Mouse (Mus musculus) forebrain, embryonic 16.5 days (tissue): ENCODE data around the gene Lifr. TPM values are rescaled to one million over a fixed set of nuclear protein-coding genes. Genes with fewer than 3 reads are reported as not detected.

Source experiments
- ATAC-seq: fragments of 200-750 bp; cut with Nextera tagmentation; 2 replicates; pipeline ENCODE4 v1.8.0; 2017; ENCODE audit warnings: mild to moderate bottlenecking, moderate library complexity
- H3K27ac ChIP-seq: fragments of 300-500 bp; sonication (generic); 2 replicates; pipeline ENCODE4 v1.5.1; 2014; ENCODE audit warnings: low read length, control low read depth
- H3K27me3 ChIP-seq: fragments of 300-500 bp; sonication (generic); replicated peaks from 2 replicates; pipeline ENCODE4 v1.6.1; 2014; ENCODE audit warnings: low read length; ENCODE audit not compliant: control insufficient read depth, insufficient read depth
- H3K36me3 ChIP-seq: fragments of 300-500 bp; sonication (generic); 2 replicates; pipeline ENCODE4 v1.6.1; 2014; ENCODE audit not compliant: control insufficient read depth, insufficient read depth
- H3K4me1 ChIP-seq: fragments of 300-500 bp; sonication (generic); replicated peaks from 2 replicates; pipeline ENCODE4 v1.6.1; 2014; ENCODE audit warnings: low read length; ENCODE audit not compliant: control insufficient read depth, insufficient read depth
- H3K4me2 ChIP-seq: fragments of 300-500 bp; sonication (generic); 2 replicates; pipeline ENCODE4 v1.6.1; 2014; ENCODE audit warnings: mild to moderate bottlenecking, low read length, control low read depth
- H3K4me3 ChIP-seq: fragments of 300-500 bp; sonication (generic); replicated peaks from 2 replicates; pipeline ENCODE4 v1.5.1; 2014; ENCODE audit warnings: mild to moderate bottlenecking, low read length, control low read depth
- H3K9ac ChIP-seq: fragments of 300-500 bp; sonication (generic); replicated peaks from 2 replicates; pipeline ENCODE4 v1.6.1; 2014; ENCODE audit warnings: low read depth, low read length, control low read depth
- H3K9me3 ChIP-seq: fragments of 300-500 bp; sonication (generic); 2 replicates; pipeline ENCODE4 v1.6.1; 2016; ENCODE audit warnings: low read length; ENCODE audit not compliant: control insufficient read depth
- WGBS: fragments of 180-500 bp; shearing (Covaris S2); extraction: QIAGEN DNeasy Blood & Tissue Kit; methylation state at CpG from one replicate; pipeline ENCODE4 v1.1.7; 2014; 5-methylcytosine and 5-hydroxymethylcytosine counted together
- polyA plus RNA-seq: library from polyadenylated mRNA; unstranded; fragments of >200 nt; fragmentation: Nextera tagmentation; extraction: Ambion mirVana; gene quantifications from 2 replicates; pipeline ENCODE4 v1.2.1, GENCODE M21; 2015

Gene Lifr
- polyA plus RNA-seq, 1 experiment from 2014 or later, result 7.4 TPM

DNA sequence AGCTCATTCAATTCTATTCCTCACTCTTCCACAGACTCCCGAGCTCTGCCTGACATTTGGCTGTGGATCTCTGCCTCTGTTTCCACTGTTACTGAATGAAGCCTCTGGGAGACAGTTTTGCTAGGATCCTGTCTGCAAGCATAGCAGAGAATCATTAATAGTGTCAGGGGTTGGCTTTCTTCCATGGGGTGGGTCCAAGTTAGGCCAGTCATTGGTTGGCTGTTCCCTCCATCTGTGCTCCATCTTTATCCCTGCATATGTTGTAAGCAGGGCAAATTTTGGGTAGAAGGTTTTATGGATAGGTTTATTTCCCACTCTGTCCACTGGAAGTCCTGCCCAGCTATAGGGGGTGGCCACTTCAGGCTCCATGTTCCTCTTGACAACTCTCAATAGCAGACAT, 9.0 kb downstream of the Lifr start:
- Histone ChIP-seq H3K27ac (no peak overlapping the region), H3K36me3 (no peaks in the 10 kb centered on the region), H3K4me2 (no peak overlapping the region), H3K4me1 (no peaks in the 10 kb centered on the region; the same call in 1 of the 2 replicates), H3K4me3 (no peak overlapping the region), H3K27me3 (no peaks in the 10 kb centered on the region), H3K9me3 (no peaks in the 10 kb centered on the region), H3K9ac (no peak overlapping the region)
- no peak for ATAC-seq
- 80% methylated on average over 1 of the region's 1 CpGs for WGBS

DNA sequence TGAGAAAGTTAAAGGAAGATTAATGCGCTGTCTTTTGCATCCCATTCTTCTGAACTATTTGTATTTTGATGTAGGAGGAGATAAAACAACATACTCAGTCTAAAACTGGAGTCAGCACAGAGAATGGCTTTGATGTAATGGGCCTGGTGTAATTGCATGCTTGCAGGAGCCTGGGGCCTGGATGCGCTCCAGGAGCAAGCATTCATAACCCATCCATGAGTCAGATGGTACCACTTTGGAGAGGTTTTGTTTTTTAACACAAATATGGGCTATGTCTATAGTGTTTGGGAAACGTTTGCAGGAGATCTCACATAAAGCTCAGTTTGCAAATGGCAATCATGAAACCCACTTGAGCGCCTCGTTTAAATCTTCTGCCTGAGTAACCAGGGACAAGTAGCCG, 9.8 kb downstream of the Lifr start:
- no peak overlapping the region for H3K9ac ChIP-seq
- H3K36me3 ChIP-seq, result no peaks in the 10 kb centered on the region
- ATAC-seq, result no peak
- WGBS, result 47% methylated on average over 6 of the region's 6 CpGs
- no peak overlapping the region for H3K27ac ChIP-seq
- no peaks in the 10 kb centered on the region for H3K27me3 ChIP-seq
- H3K4me1 ChIP-seq, result no peaks in the 10 kb centered on the region; the same call in 1 of the 2 replicates
- no peak overlapping the region for H3K4me3 ChIP-seq
- no peak overlapping the region for H3K4me2 ChIP-seq
- no peaks in the 10 kb centered on the region for H3K9me3 ChIP-seq

DNA sequence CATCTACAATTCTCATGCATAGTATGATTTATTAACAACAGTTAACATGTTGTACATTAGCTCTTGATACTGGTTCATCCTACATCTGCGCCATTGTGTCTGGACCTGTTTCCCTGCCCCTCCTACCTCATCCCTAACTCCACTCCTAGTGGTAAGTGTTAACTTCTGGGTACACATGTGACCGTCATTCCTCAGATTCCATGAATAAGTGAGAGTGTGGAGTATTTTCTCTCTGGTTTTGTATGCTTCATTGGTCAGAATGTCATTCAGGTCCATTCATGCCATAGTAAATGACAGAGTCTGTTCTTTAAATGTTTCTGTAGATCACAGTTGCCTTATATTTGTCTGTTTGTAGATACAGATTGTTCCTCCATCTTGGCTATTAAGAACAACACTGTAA, 12.6 kb downstream of the Lifr start:
- H3K27me3 ChIP-seq, result no peaks in the 10 kb centered on the region
- 85% methylated on average over 2 of the region's 2 CpGs for WGBS
- no peaks in the 10 kb centered on the region for H3K9me3 ChIP-seq
- no peak overlapping the region for H3K27ac ChIP-seq
- H3K9ac ChIP-seq, result no peak overlapping the region
- H3K4me3 ChIP-seq, result no peak overlapping the region
- H3K36me3 ChIP-seq, result no peaks in the 10 kb centered on the region
- ATAC-seq, result no peak
- H3K4me1 ChIP-seq, result no peaks in the 10 kb centered on the region; the same call in 1 of the 2 replicates
- no peak overlapping the region for H3K4me2 ChIP-seq

DNA sequence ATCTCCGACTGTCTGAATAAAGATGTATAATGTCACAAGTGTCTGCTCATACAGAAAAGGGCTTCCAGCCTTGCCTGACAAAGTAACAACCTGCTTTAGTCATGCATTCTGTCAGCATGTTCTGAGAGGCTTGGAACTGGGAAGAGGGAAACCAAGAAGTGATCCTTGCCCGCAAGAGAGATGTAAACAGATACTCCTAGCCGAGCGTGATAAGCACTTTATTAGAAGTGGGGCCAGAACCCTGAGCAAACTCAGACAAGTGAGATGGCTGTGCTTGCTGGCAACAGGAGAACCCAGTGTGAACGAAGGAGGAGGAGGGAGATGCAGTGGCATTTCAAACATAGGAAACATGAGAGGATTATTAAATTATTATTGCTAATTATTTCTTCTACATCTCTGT, 14.8 kb downstream of the Lifr start:
- no peak for ATAC-seq
- Histone ChIP-seq H3K27me3 (no peaks in the 10 kb centered on the region), H3K36me3 (no peaks in the 10 kb centered on the region), H3K9ac (no peak overlapping the region), H3K4me2 (no peak overlapping the region), H3K4me3 (no peak overlapping the region), H3K9me3 (no peaks in the 10 kb centered on the region), H3K27ac (no peak overlapping the region), H3K4me1 (no peaks in the 10 kb centered on the region; the same call in 1 of the 2 replicates)
- 70% methylated on average over 5 of the region's 5 CpGs for WGBS

DNA sequence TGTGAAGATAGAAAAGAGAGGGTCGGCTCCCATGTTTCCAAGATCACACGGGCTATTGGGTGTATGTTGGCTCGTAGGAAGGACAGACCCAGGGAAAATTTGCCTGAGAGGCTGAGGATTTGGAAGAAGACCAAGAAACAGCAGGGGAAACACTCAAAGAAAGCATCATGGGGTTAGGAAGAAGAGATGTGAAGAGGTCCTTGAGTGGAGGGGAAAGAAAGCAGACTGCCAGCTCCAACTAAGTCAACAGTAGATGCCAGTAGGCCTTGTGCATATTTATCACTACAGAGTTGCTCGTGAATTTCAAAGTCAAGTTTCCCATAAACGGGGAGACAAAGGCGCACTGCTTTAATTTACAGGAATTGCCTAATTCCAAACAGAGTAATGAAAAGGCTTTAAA, 17.7 kb downstream of the Lifr start:
- H3K9ac ChIP-seq, result no peak overlapping the region
- WGBS, result 78% methylated on average over 6 of the region's 6 CpGs
- no peak for ATAC-seq

DNA sequence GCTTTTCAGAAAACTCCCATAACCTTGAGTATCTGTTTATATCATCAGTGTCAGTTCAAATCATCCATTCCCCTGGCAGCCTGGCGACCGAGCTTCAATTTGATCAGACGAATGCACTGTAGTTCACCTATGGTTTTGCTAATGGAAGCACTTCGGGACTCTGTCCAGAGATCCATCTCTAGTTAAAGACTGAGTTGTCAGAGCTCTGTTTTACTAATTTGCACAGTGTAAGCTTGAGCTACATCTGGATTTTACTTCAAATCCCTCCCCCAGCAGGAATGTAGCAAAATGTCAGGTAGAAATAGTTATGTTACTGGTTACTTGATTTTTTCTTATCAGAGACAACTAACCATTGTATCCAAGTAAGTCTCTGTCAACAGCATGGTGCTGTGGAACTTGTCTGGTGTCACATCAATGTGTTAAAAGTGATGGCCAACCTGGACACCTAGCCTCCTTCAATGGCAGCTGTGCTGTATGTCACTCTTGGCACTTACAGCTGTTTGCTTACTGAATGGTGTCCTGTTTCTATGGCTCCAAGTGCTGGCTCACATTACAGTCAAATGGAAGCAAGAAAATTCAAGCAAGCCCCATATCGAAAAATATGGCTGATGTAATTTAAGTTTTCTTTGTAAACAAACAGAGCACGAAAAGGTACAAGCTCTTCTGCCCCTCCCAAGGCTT, 22.0 kb downstream of the Lifr start:
- Histone ChIP-seq H3K9ac (no peak overlapping the region), H3K9me3 (no peaks in the 10 kb centered on the region), H3K36me3 (no peaks in the 10 kb centered on the region), H3K4me3 (no peak overlapping the region), H3K4me2 (no peak overlapping the region), H3K4me1 (no peaks in the 10 kb centered on the region), H3K27ac (no peak overlapping the region), H3K27me3 (no peaks in the 10 kb centered on the region)
- WGBS, result 87% methylated on average over 6 of the region's 6 CpGs
- no peak for ATAC-seq

More for the DNA sequence above, 17.7 kb downstream of the Lifr start:
- Histone ChIP-seq H3K36me3 (no peaks in the 10 kb centered on the region), H3K9me3 (no peaks in the 10 kb centered on the region), H3K4me2 (no peak overlapping the region), H3K27ac (no peak overlapping the region), H3K4me3 (no peak overlapping the region), H3K4me1 (no peaks in the 10 kb centered on the region), H3K27me3 (no peaks in the 10 kb centered on the region)

DNA sequence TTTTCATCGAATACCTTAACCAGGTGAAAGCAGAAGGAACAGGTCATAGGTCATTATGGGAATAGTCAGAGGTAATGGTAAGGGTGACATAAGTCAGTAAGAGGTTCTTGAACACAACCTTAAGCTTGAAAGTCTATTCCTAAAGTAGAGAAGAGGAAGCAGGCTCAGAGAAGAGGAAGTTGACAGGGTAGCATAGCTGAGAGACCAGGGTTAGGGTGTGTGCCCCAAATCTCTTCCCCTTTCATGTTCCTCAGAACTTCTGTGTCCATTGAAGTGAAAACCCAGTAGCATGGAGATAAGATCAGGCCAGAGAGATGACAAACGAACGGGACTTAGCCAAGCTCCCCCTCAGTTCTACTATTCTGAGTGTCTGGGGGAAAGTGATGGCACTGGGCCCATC, 23.5 kb downstream of the Lifr start:
- Histone ChIP-seq H3K9me3 (no peaks in the 10 kb centered on the region), H3K27me3 (no peaks in the 10 kb centered on the region), H3K27ac (no peak overlapping the region), H3K4me2 (no peak overlapping the region), H3K4me1 (no peaks in the 10 kb centered on the region), H3K36me3 (no peaks in the 10 kb centered on the region), H3K4me3 (no peak overlapping the region), H3K9ac (no peak overlapping the region)
- no peak for ATAC-seq
- WGBS, result 93% methylated on average over 3 of the region's 3 CpGs

DNA sequence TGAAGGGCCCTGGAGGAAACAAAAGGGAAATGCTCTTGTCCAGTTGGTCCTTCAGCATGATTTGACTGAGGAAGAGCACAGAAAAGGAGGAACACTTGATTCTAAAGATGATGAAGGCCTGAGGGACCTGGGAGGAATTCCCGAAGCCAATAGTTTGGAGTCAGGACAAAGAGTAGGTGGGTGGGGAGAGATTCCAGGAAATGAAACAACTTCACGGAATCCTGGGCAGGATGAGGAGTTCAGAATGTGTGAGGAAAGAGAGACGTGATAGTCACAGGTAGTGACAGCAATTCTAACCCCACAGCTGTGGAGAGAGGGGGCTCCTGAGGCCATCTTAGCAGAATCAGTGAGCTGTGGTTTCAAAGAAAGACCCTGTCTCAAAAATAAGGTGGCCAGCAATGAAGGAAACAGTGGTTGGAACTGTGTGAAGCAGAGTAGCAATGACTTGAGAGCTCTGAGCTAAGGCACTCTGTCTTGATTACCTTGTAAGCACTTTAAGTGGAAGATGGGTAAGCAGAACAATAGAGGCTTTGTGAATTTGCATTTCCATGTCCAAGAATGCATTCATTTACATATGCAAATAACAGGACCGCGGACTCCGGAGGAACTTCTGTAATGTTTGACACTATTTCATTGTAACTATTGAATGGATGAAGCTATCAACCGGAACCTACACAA, 25.1 kb downstream of the Lifr start:
- Histone ChIP-seq H3K27ac (no peak overlapping the region), H3K9me3 (no peaks in the 10 kb centered on the region), H3K4me3 (no peak overlapping the region), H3K27me3 (no peaks in the 10 kb centered on the region), H3K4me2 (no peak overlapping the region), H3K9ac (no peak overlapping the region), H3K36me3 (no peaks in the 10 kb centered on the region), H3K4me1 (no peaks in the 10 kb centered on the region)
- no peak for ATAC-seq
- 41% methylated on average over 7 of the region's 7 CpGs for WGBS

DNA sequence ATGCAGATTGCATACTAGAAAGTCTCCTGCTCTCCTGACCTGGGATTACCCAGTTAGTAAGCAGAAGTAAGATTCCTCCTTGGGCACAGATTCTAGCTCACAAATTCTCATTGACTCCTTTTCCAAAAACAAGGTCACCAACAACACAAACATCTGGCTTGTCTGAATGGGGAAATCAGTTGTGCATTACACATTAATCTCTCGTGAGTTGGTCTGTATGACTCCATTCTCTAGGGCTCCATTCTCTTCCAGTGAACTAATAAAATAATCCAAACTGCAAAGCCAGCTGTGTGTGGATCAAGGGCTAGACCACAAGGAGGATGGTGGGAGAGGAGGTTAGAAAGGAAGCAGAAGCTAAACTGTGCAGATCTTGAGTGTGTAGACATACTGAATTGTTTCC, 25.8 kb downstream of the Lifr start:
- 62% methylated on average over 1 of the region's 1 CpGs for WGBS
- no peaks in the 10 kb centered on the region for H3K36me3 ChIP-seq
- no peak overlapping the region for H3K9ac ChIP-seq
- no peak overlapping the region for H3K27ac ChIP-seq
- no peaks in the 10 kb centered on the region for H3K9me3 ChIP-seq
- no peak for ATAC-seq
- H3K4me2 ChIP-seq, result no peak overlapping the region
- H3K4me1 ChIP-seq, result no peaks in the 10 kb centered on the region
- H3K4me3 ChIP-seq, result no peak overlapping the region
- no peaks in the 10 kb centered on the region for H3K27me3 ChIP-seq
